Mouse (Mus musculus) neural tube, embryonic 13.5 days (tissue): ENCODE data around the gene Pde4d. TPM values are rescaled to one million over a fixed set of nuclear protein-coding genes. Genes with fewer than 3 reads are reported as not detected.

Experiments
- ATAC-seq: fragments of 200-750 bp; cut with Nextera tagmentation; 2 replicates; pipeline ENCODE4 v1.8.0; 2017; ENCODE audit warnings: low read depth, mild to moderate bottlenecking, moderate TSS enrichment, moderate library complexity
- H3K27ac ChIP-seq: fragments of 300-500 bp; sonication (generic); replicated peaks from 2 replicates; pipeline ENCODE4 v1.5.1; 2015; ENCODE audit warnings: moderate library complexity, mild to moderate bottlenecking, inconsistent platforms
- H3K27me3 ChIP-seq: fragments of 300-500 bp; sonication (generic); 2 replicates; pipeline ENCODE4 v1.6.1; 2015; ENCODE audit warnings: mild to moderate bottlenecking, inconsistent platforms
- H3K36me3 ChIP-seq: fragments of 300-500 bp; sonication (generic); 2 replicates; pipeline ENCODE4 v1.6.1; 2015; ENCODE audit warnings: mild to moderate bottlenecking, inconsistent platforms
- H3K4me1 ChIP-seq: fragments of 300-500 bp; sonication (generic); replicated peaks from 2 replicates; pipeline ENCODE4 v1.6.1; 2015; ENCODE audit warnings: inconsistent platforms
- H3K4me2 ChIP-seq: fragments of 300-500 bp; sonication (generic); 2 replicates; pipeline ENCODE4 v1.6.1; 2015; ENCODE audit warnings: inconsistent platforms, mild to moderate bottlenecking, moderate library complexity
- H3K4me3 ChIP-seq: fragments of 300-500 bp; sonication (generic); 2 replicates; pipeline ENCODE4 v1.5.1; 2015; ENCODE audit warnings: mild to moderate bottlenecking, inconsistent platforms
- H3K9ac ChIP-seq: fragments of 300-500 bp; sonication (generic); 2 replicates; pipeline ENCODE4 v1.6.1; 2015; ENCODE audit warnings: moderate library complexity, mild to moderate bottlenecking, inconsistent platforms
- H3K9me3 ChIP-seq: fragments of 300-500 bp; sonication (generic); 2 replicates; pipeline ENCODE4 v1.6.1; 2016; ENCODE audit warnings: inconsistent platforms
- WGBS: fragments of 180-500 bp; shearing (Covaris S2); methylation state at CpG from one replicate; pipeline ENCODE4 v1.1.7; 2015; 5-methylcytosine and 5-hydroxymethylcytosine counted together
- polyA plus RNA-seq: library from polyadenylated mRNA; unstranded; fragments of >200 nt; fragmentation: Nextera tagmentation; extraction: Ambion mirVana; gene quantifications from 2 replicates; pipeline ENCODE4 v1.2.1, GENCODE M21; 2015

Gene Pde4d
- polyA plus RNA-seq, 1 experiment from 2014 or later: 15.5 TPM

GRCm38 (mm10) chr13:108900160-108900559 lies 450.4 kb downstream of the Pde4d start:
- no peak overlapping the region for H3K4me3 ChIP-seq
- H3K36me3 ChIP-seq: no peaks in the 10 kb centered on the region
- H3K27ac ChIP-seq: no peak overlapping the region
- H3K27me3 ChIP-seq: no peaks in the 10 kb centered on the region
- H3K4me2 ChIP-seq: no peak overlapping the region
- 88% methylated on average over 5 of the region's 5 CpGs for WGBS
- no peak overlapping the region for H3K9ac ChIP-seq
- peaks cover 6% of the 10 kb centered on the region; the same call in 1 of the 2 replicates for H3K4me1 ChIP-seq
- H3K9me3 ChIP-seq: no peaks in the 10 kb centered on the region
- no peak for ATAC-seq

GRCm38 (mm10) chr13:108905121-108905520 lies 455.4 kb downstream of the Pde4d start:
- no peaks in the 10 kb centered on the region for H3K9me3 ChIP-seq
- 44% methylated on average over 2 of the region's 2 CpGs for WGBS

GRCm38 (mm10) chr13:108909193-108909592 lies 459.4 kb downstream of the Pde4d start:
- Histone ChIP-seq H3K9ac (no peak overlapping the region), H3K27ac (no peak overlapping the region), H3K4me3 (no peak overlapping the region), H3K4me1 (peaks cover 7% of the 10 kb centered on the region; the same call in 1 of the 2 replicates), H3K27me3 (no peaks in the 10 kb centered on the region), H3K9me3 (no peaks in the 10 kb centered on the region), H3K36me3 (no peaks in the 10 kb centered on the region), H3K4me2 (no peak overlapping the region)
- no peak for ATAC-seq
- WGBS: 93% methylated on average over 2 of the region's 2 CpGs

More at GRCm38 (mm10) chr13:108905121-108905520, 455.4 kb downstream of the Pde4d start:
- Histone ChIP-seq H3K4me3 (no peak overlapping the region), H3K9ac (no peak overlapping the region), H3K4me2 (no peak overlapping the region), H3K27me3 (no peaks in the 10 kb centered on the region), H3K27ac (no peak overlapping the region), H3K36me3 (no peaks in the 10 kb centered on the region), H3K4me1 (peaks cover 7% of the 10 kb centered on the region; the same call in 1 of the 2 replicates)
- no peak for ATAC-seq

GRCm38 (mm10) chr13:108914626-108915025 lies 464.9 kb downstream of the Pde4d start:
- H3K4me1 ChIP-seq: no peaks in the 10 kb centered on the region

GRCm38 (mm10) chr13:108921146-108921545 lies 471.4 kb downstream of the Pde4d start:
- H3K9me3 ChIP-seq: no peaks in the 10 kb centered on the region
- no peaks in the 10 kb centered on the region for H3K36me3 ChIP-seq
- no peaks in the 10 kb centered on the region for H3K27me3 ChIP-seq
- no peak overlapping the region for H3K4me3 ChIP-seq
- H3K4me2 ChIP-seq: no peak overlapping the region
- WGBS: 82% methylated on average over 4 of the region's 4 CpGs
- ATAC-seq: no peak
- H3K9ac ChIP-seq: no peak overlapping the region
- no peaks in the 10 kb centered on the region for H3K4me1 ChIP-seq
- no peak overlapping the region for H3K27ac ChIP-seq

More at GRCm38 (mm10) chr13:108914626-108915025, 464.9 kb downstream of the Pde4d start:
- Histone ChIP-seq H3K9ac (no peak overlapping the region), H3K36me3 (no peaks in the 10 kb centered on the region), H3K4me2 (no peak overlapping the region), H3K4me3 (no peak overlapping the region), H3K27me3 (no peaks in the 10 kb centered on the region), H3K27ac (no peak overlapping the region), H3K9me3 (no peaks in the 10 kb centered on the region)
- 69% methylated on average over 3 of the region's 3 CpGs for WGBS
- no peak for ATAC-seq

- Histone ChIP-seq H3K27ac (no peak overlapping the region), H3K36me3 (no peaks in the 10 kb centered on the region), H3K27me3 (no peaks in the 10 kb centered on the region), H3K4me2 (no peak overlapping the region), H3K9ac (no peak overlapping the region), H3K4me3 (no peak overlapping the region), H3K4me1 (no peaks in the 10 kb centered on the region), H3K9me3 (no peaks in the 10 kb centered on the region)
- ATAC-seq: no peak
- WGBS: 88% methylated on average over 3 of the region's 3 CpGs
These were observed 485.1 kb downstream of the Pde4d start for GRCm38 (mm10) chr13:108934854-108935253.

GRCm38 (mm10) chr13:108937272-108937671 lies 487.5 kb downstream of the Pde4d start:
- Histone ChIP-seq H3K4me2 (no peak overlapping the region), H3K9me3 (peaks cover 8% of the 10 kb centered on the region), H3K4me1 (no peaks in the 10 kb centered on the region), H3K4me3 (no peak overlapping the region), H3K27ac (no peak overlapping the region), H3K9ac (no peak overlapping the region), H3K36me3 (no peaks in the 10 kb centered on the region), H3K27me3 (no peaks in the 10 kb centered on the region)
- 60% methylated on average over 2 of the region's 2 CpGs for WGBS
- ATAC-seq: no peak

- no peak for ATAC-seq
- WGBS: 93% methylated on average over 1 of the region's 1 CpGs
- H3K27me3 ChIP-seq: no peaks in the 10 kb centered on the region
These were observed 503.2 kb downstream of the Pde4d start for GRCm38 (mm10) chr13:108952911-108953310.

GRCm38 (mm10) chr13:108956059-108956458 lies 506.3 kb downstream of the Pde4d start:
- H3K36me3 ChIP-seq: no peaks in the 10 kb centered on the region
- H3K4me3 ChIP-seq: no peak overlapping the region
- ATAC-seq: no peak
- no peaks in the 10 kb centered on the region for H3K4me1 ChIP-seq
- no peak overlapping the region for H3K9ac ChIP-seq
- WGBS: 89% methylated on average over 4 of the region's 4 CpGs
- no peak overlapping the region for H3K4me2 ChIP-seq
- no peak overlapping the region for H3K27ac ChIP-seq
- no peaks in the 10 kb centered on the region for H3K9me3 ChIP-seq
- no peaks in the 10 kb centered on the region for H3K27me3 ChIP-seq

More at GRCm38 (mm10) chr13:108952911-108953310, 503.2 kb downstream of the Pde4d start:
- Histone ChIP-seq H3K27ac (no peak overlapping the region), H3K9me3 (no peaks in the 10 kb centered on the region), H3K4me1 (no peaks in the 10 kb centered on the region), H3K9ac (no peak overlapping the region), H3K4me3 (no peak overlapping the region), H3K4me2 (no peak overlapping the region), H3K36me3 (no peaks in the 10 kb centered on the region)

GRCm38 (mm10) chr13:108964056-108964455 lies 514.3 kb downstream of the Pde4d start:
- Histone ChIP-seq H3K9ac (no peak overlapping the region), H3K4me1 (no peaks in the 10 kb centered on the region), H3K36me3 (no peaks in the 10 kb centered on the region), H3K4me3 (no peak overlapping the region), H3K4me2 (no peak overlapping the region), H3K27me3 (no peaks in the 10 kb centered on the region), H3K9me3 (no peaks in the 10 kb centered on the region), H3K27ac (no peak overlapping the region)
- no peak for ATAC-seq
- WGBS: 87% methylated on average over 2 of the region's 2 CpGs

GRCm38 (mm10) chr13:108981144-108981543 lies 531.4 kb downstream of the Pde4d start:
- H3K9me3 ChIP-seq: peaks cover 8% of the 10 kb centered on the region; the same call in 1 of the 2 replicates
- no peak for ATAC-seq
- no peak overlapping the region for H3K27ac ChIP-seq
- H3K27me3 ChIP-seq: no peaks in the 10 kb centered on the region
- no peaks in the 10 kb centered on the region for H3K4me1 ChIP-seq
- 92% methylated on average over 1 of the region's 1 CpGs for whole genome bisulfite sequencing
- no peak overlapping the region for H3K9ac ChIP-seq
- no peak overlapping the region for H3K4me2 ChIP-seq
- no peak overlapping the region for H3K4me3 ChIP-seq
- H3K36me3 ChIP-seq: no peaks in the 10 kb centered on the region

GRCm38 (mm10) chr13:108998739-108999138 lies 549.0 kb downstream of the Pde4d start:
- H3K27ac ChIP-seq: no peak overlapping the region
- no peaks in the 10 kb centered on the region for H3K9me3 ChIP-seq
- ATAC-seq: no peak
- H3K36me3 ChIP-seq: no peaks in the 10 kb centered on the region
- no peak overlapping the region for H3K4me3 ChIP-seq
- H3K4me2 ChIP-seq: no peak overlapping the region
- 59% methylated on average over 2 of the region's 2 CpGs for WGBS
- no peaks in the 10 kb centered on the region for H3K4me1 ChIP-seq
- H3K9ac ChIP-seq: no peak overlapping the region
- H3K27me3 ChIP-seq: no peaks in the 10 kb centered on the region

GRCm38 (mm10) chr13:109024703-109025102 lies 575.0 kb downstream of the Pde4d start:
- no peak for ATAC-seq
- Histone ChIP-seq H3K4me3 (no peak overlapping the region), H3K4me1 (no peaks in the 10 kb centered on the region), H3K27me3 (no peaks in the 10 kb centered on the region), H3K36me3 (no peaks in the 10 kb centered on the region), H3K4me2 (no peak overlapping the region), H3K9me3 (no peaks in the 10 kb centered on the region), H3K27ac (no peak overlapping the region), H3K9ac (no peak overlapping the region)
- WGBS: 35% methylated on average over 1 of the region's 1 CpGs
